Comparison of ENCODE assay signal across 7 mouse cellular contexts in the genomic region with DNA sequence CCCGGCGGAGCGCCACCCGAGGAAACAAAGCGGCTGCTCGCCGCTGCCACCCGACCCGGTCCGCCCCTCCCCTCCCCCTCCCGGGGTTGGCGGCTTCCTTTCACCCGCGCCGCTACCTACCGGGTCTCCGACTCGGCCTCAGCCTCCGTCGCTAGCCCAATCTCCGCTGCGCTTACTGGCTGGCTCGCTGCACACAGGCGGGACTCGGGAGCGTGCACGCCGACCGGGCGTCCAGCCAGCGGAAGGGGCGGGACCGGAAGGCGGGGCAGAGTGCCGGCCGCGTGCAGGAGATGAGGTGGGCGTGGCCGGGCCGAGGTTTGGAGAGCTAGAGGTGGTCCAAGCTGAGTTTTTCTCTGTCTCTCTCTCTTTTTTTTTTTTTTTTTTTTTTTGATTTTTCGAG. TPM values are rescaled to one million over a fixed set of nuclear protein-coding genes. Genes with fewer than 3 reads are reported as not detected.
DNase-seq lines count a peak whose midpoint lies in the region; ATAC-seq lines count a peak whose summit lies in the region.

No protein-coding gene starts in this region.

- 1% methylated on average over 40 of the region's 41 CpGs for WGBS in intestine, embryonic 16.5 days
- WGBS in midbrain, embryonic 11.5 days, result under 1% methylated on average over 38 of the region's 41 CpGs

- peak overlapping the region; percentile 89 for H3K4me3 ChIP-seq in intestine, embryonic 16.5 days (ENCODE audit: low read length)
- H3K4me3 ChIP-seq in midbrain, embryonic 11.5 days (ENCODE audit: low read depth, low read length), result peak overlapping the region; percentile 85

- H3K4me1 ChIP-seq in intestine, embryonic 16.5 days (ENCODE audit: control insufficient read depth, insufficient read depth, low read length), result peaks cover 15% of the 10 kb centered on the region
- peaks cover 10% of the 10 kb centered on the region for H3K4me1 ChIP-seq in midbrain, embryonic 11.5 days (ENCODE audit: control insufficient read depth, insufficient read depth, low read length)

- DNase-seq in adrenal gland, adult 18-20 months (ENCODE audit: low spot score in 2 of 2), result peak; percentile 99
- DNase-seq in embryo, embryonic 11 days, result peak; percentile 98
- DNase-seq in gastrocnemius, postnatal 36 days, result peak; percentile 98 to 99
- DNase-seq in left cerebral cortex, postnatal 36 days (ENCODE audit: low spot score in 2 of 2), result peak; percentile 97 to 98
- DNase-seq in midbrain, embryonic 11.5 days (ENCODE audit: low spot score, missing footprints), result peak; percentile 99
- peak; percentile 95 for DNase-seq in skeletal muscle tissue, adult 2 months (ENCODE audit: low read depth, low spot score)

- H3K4me2 ChIP-seq in intestine, embryonic 16.5 days (ENCODE audit: low read depth, low read length), result peak overlapping the region; percentile 62
- peak overlapping the region; percentile 67 for H3K4me2 ChIP-seq in midbrain, embryonic 11.5 days

- H3K9me3 ChIP-seq in intestine, embryonic 16.5 days (ENCODE audit: control insufficient read depth, low read length), result no peaks in the 10 kb centered on the region
- H3K9me3 ChIP-seq in midbrain, embryonic 11.5 days (ENCODE audit: control insufficient read depth, low read length), result no peaks in the 10 kb centered on the region

- no peaks in the 10 kb centered on the region for H3K36me3 ChIP-seq in intestine, embryonic 16.5 days (ENCODE audit: control insufficient read depth, insufficient read depth, low read length)
- 0 out of 2 replicates have a peak, but pooled peaks cover 4% of the 10 kb centered on the region for H3K36me3 ChIP-seq in midbrain, embryonic 11.5 days (ENCODE audit: control insufficient read depth, insufficient read depth, low read length)

- peak; percentile 99 for ATAC-seq in intestine, embryonic 16.5 days
- ATAC-seq in midbrain, embryonic 11.5 days (ENCODE audit: low FRiP score), result peak; percentile 99

- intact Hi-C loops in gastrocnemius, postnatal 36 days (cut with DNase I), result no loop called here
- intact Hi-C loops in left cerebral cortex, postnatal 36 days (cut with DNase I), result no loop called here

- peak overlapping the region; percentile 89 for H3K9ac ChIP-seq in intestine, embryonic 16.5 days (ENCODE audit: low read depth, low read length)
- H3K9ac ChIP-seq in midbrain, embryonic 11.5 days (ENCODE audit: low read length), result peak overlapping the region; percentile 86

- H3K27me3 ChIP-seq in intestine, embryonic 16.5 days (replicated peaks; ENCODE audit: control insufficient read depth, insufficient read depth, low read length), result no peaks in the 10 kb centered on the region
- no peaks in the 10 kb centered on the region for H3K27me3 ChIP-seq in midbrain, embryonic 11.5 days (ENCODE audit: control insufficient read depth, insufficient read depth, low read length)

- peak overlapping the region; percentile 87 for H3K27ac ChIP-seq in intestine, embryonic 16.5 days (ENCODE audit: low read length)
- peak overlapping the region; percentile 87 for H3K27ac ChIP-seq in midbrain, embryonic 11.5 days (ENCODE audit: low read depth, low read length)

RNA-seq across cellular contexts. Expression of gene Nmt1, which starts 11.1 kb away (rescaled TPM):
- 100 to 1,000 TPM in 1 of 2 experiments, 10 to 100 TPM in 1; 97.0 to 100 TPM for total RNA-seq in adrenal gland, adult 18-20 months (2021)
- total RNA-seq in gastrocnemius, postnatal 36 days (2021), result 10 to 100 TPM; 44.6 to 47.2 TPM
- 55.9 and 59.6 TPM in 2 replicates for polyA plus RNA-seq in intestine, embryonic 16.5 days (2015; fragmentation: Nextera tagmentation; extraction: Ambion mirVana)
- total RNA-seq in left cerebral cortex, postnatal 36 days (2021), result 100 to 1,000 TPM; 126 to 127 TPM
- polyA plus RNA-seq in midbrain, embryonic 11.5 days (2014; fragmentation: Nextera tagmentation; extraction: Ambion mirVana), result 45.6 and 51.3 TPM in 2 replicates

RNA-seq across cellular contexts. Expression of gene Dcakd, which starts 11.2 kb away (rescaled TPM):
- 10 to 100 TPM; 44.7 to 54.1 TPM for total RNA-seq in adrenal gland, adult 18-20 months (2021)
- total RNA-seq in gastrocnemius, postnatal 36 days (2021), result 10 to 100 TPM; 16.2 to 19.8 TPM
- polyA plus RNA-seq in intestine, embryonic 16.5 days (2015; fragmentation: Nextera tagmentation; extraction: Ambion mirVana), result 91.5 and 92.7 TPM in 2 replicates
- 10 to 100 TPM; 49.7 to 55.1 TPM for total RNA-seq in left cerebral cortex, postnatal 36 days (2021)
- 238 and 259 TPM in 2 replicates for polyA plus RNA-seq in midbrain, embryonic 11.5 days (2014; fragmentation: Nextera tagmentation; extraction: Ambion mirVana)

Comparison
In these comparisons a context has a peak if more than half of its experiments do, and no peak if none do; other contexts are left out.
1. Peak in every context shown above with its lines: DNase-seq, ATAC-seq, H3K4me3 ChIP-seq and H3K27ac ChIP-seq.